In the genomic region with DNA sequence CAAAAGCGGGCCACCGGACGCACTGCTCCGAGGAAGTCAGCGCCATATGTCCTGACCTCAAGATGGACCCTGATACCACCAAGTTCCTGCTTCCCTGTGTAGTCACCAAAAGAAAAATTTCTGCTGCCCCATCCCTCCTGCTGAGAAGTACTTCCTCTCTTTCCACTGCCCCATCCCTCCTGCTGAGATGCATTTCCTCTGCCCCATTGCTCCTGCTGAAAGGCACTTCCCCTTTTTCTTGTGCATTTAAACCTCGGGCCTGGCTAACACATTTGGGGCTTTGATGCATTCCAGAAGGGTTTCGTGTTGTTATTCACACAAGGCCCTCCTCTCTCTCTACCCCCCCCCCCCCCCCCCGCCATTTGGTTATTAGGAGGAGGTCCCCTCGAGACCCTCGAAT, we compare ENCODE assay signal across 23 mouse cellular contexts. TPM values are rescaled to one million over a fixed set of nuclear protein-coding genes. Genes with fewer than 3 reads are reported as not detected.
DNase-seq lines count a peak whose midpoint lies in the region; TF ChIP-seq lines count a peak whose summit lies in the region.
"Not testable (repeated sequence)": the region's sequence is repeated elsewhere in the genome, so short reads cannot be mapped to it uniquely, and the experiment has no call there.
"Had no signal": no experiment of that assay in that cellular context is flagged by ENCODE, and none has a peak within 500 bp of the region (broad histone marks: within the 10 kb centered on the region; RNA-seq: fewer than 3 reads in every experiment).

No protein-coding gene starts in this region.

- not testable (repeated sequence) for H3K9me3 ChIP-seq in ES-E14 (ENCODE audit: control insufficient read depth, insufficient read depth, low read depth, low read length); MEL (replicated peaks; ENCODE audit: insufficient read depth, low read length)

- H3K4me1 ChIP-seq in ES-E14 (ENCODE audit: control insufficient read depth in 2 of 2, insufficient read depth in 2 of 2, low read length in 2 of 2, poor library complexity in 1 of 2); MEL (ENCODE audit: control insufficient read depth in 1 of 2, insufficient read depth in 2 of 2, low read length in 2 of 2): not testable (repeated sequence)

- peak; percentile 19 for DNase-seq in A20 (ENCODE audit: low read depth, low spot score)
- DNase-seq in ES-CJ7 (ENCODE audit: low read depth, low spot score): peak; percentile 69
- DNase-seq in ES-E14 (ENCODE audit: low read depth, low spot score): peak; percentile 7
- peak; percentile 30 for DNase-seq in MEL (ENCODE audit: low read depth, low spot score)
- peak; percentile 6 for DNase-seq in MEL-GATA-1-ER (ENCODE audit: extremely low read depth, low read depth)
- DNase-seq in R1 (ENCODE audit: low read depth, low spot score): peak; percentile 95
- DNase-seq in ZHBTc4 (ENCODE audit: low read depth, low spot score): peak; percentile 59

- TF ChIP-seq EP300 in MEL (IDR thresholded peaks at IDR 0.05; ENCODE audit: low read depth in 1 of 2, low read length in 2 of 2): not testable (repeated sequence)

- not testable (repeated sequence) for H3K27ac ChIP-seq in ES-E14 (ENCODE audit: insufficient read depth, low read depth, low read length, poor library complexity, severe bottlenecking); MEL (ENCODE audit: control insufficient read depth, low read depth, low read length)

- H3K36me3 ChIP-seq in ES-E14 (ENCODE audit: control insufficient read depth, insufficient read depth, low read length, poor library complexity, severe bottlenecking); MEL (ENCODE audit: control insufficient read depth in 1 of 2, insufficient read depth in 2 of 2, low read length in 2 of 2): not testable (repeated sequence)

- H3K79me2 ChIP-seq in MEL (ENCODE audit: control insufficient read depth, insufficient read depth, low read length, poor library complexity): not testable (repeated sequence)

- TF ChIP-seq CTCF in MEL (IDR thresholded peaks at IDR 0.05 in 2 of 3, conservative IDR thresholded peaks at IDR 0.05 in 1 of 3; ENCODE audit: control insufficient read depth in 1 of 3, insufficient read depth in 1 of 3, low read depth in 2 of 3, low read length in 3 of 3, poor library complexity in 1 of 3, severe bottlenecking in 1 of 3): not testable (repeated sequence)

- TF ChIP-seq RAD21 in MEL (IDR thresholded peaks at IDR 0.05; ENCODE audit: low read depth, low read length): not testable (repeated sequence)

- H3K27me3 ChIP-seq in MEL (ENCODE audit: control insufficient read depth in 1 of 2, insufficient read depth in 2 of 2, low read length in 2 of 2): not testable (repeated sequence)

- H3K9ac ChIP-seq in ES-E14 (ENCODE audit: insufficient read depth, low read depth, low read length, poor library complexity, severe bottlenecking); MEL (ENCODE audit: control insufficient read depth, low read depth, low read length, poor library complexity, severe bottlenecking): not testable (repeated sequence)

- TF ChIP-seq POLR2A in MEL (IDR thresholded peaks at IDR 0.05; ENCODE audit: control insufficient read depth in 1 of 2, insufficient read depth in 1 of 2, low read depth in 1 of 2, low read length in 2 of 2, poor library complexity in 1 of 2): not testable (repeated sequence)

- H3K4me3 ChIP-seq in ES-E14 (ENCODE audit: insufficient read depth in 1 of 2, low read depth in 1 of 2, low read length in 2 of 2, poor library complexity in 1 of 2, severe bottlenecking in 1 of 2); MEL (ENCODE audit: control insufficient read depth in 1 of 2, insufficient read depth in 1 of 2, low read depth in 2 of 2, low read length in 2 of 2): not testable (repeated sequence)

- in situ Hi-C loops in ES-E14 (cut with MboI; ENCODE audit: low sequenced_read_pairs in 2 of 2, unreplicated experiment in 2 of 2): not testable (repeated sequence)

RNA-seq across cellular contexts. Expression of a gene that starts 11.2 kb away (rescaled TPM):
- total RNA-seq in ES-E14 (2012; rRNA removed) (not detected in 2 replicates), MEL (2012; rRNA removed) (not detected in 2 replicates)
- polyA plus RNA-seq in MEL (2012; ENCODE audit: insufficient read depth in 1 of 2, insufficient read length in 2 of 2, low read depth in 1 of 2, low replicate concordance in 2 of 2, missing spikeins in 1 of 2): not detected
- total RNA-seq: adrenal gland, adult 18-20 months; adrenal gland, adult 2 months; adrenal gland, adult 8-10 months; adrenal gland, postnatal 14 days; adrenal gland, postnatal 25 days; adrenal gland, postnatal 36 days; CH12.LX; G1E had no signal
- polyA plus RNA-seq: activated CD4-positive, CD25-positive, alpha-beta regulatory T cell, adult 4 months; adrenal gland, adult 2 months; C2C12; CD4-positive, CD25-positive, alpha-beta regulatory T cell, adult 4 months; cerebellum, adult 2 months; G1E; Patski had no signal

RNA-seq across cellular contexts. Expression of a gene that starts 16.2 kb away (rescaled TPM):
- total RNA-seq in ES-E14 (2012; rRNA removed): not detected in 2 replicates
- not detected in 2 replicates for total RNA-seq in MEL (2012; rRNA removed)
- not detected for polyA plus RNA-seq in MEL (2012; ENCODE audit: insufficient read depth in 1 of 2, insufficient read length in 2 of 2, low read depth in 1 of 2, low replicate concordance in 2 of 2, missing spikeins in 1 of 2)
- total RNA-seq: adrenal gland, adult 18-20 months; adrenal gland, adult 2 months; adrenal gland, adult 8-10 months; adrenal gland, postnatal 25 days; adrenal gland, postnatal 36 days; CH12.LX had no signal
- polyA plus RNA-seq: activated CD4-positive, CD25-positive, alpha-beta regulatory T cell, adult 4 months; adrenal gland, adult 2 months; C2C12; CD4-positive, CD25-positive, alpha-beta regulatory T cell, adult 4 months; cerebellum, adult 2 months; G1E; Patski had no signal

RNA-seq across cellular contexts. Expression of a gene that starts 36.8 kb away (rescaled TPM):
- total RNA-seq in ES-E14 (2012; rRNA removed) (not detected in 2 replicates), MEL (2012; rRNA removed) (not detected in 2 replicates)
- polyA plus RNA-seq in MEL (2012; ENCODE audit: insufficient read depth in 1 of 2, insufficient read length in 2 of 2, low read depth in 1 of 2, low replicate concordance in 2 of 2, missing spikeins in 1 of 2): not detected
- total RNA-seq: adrenal gland, adult 18-20 months; adrenal gland, adult 2 months; adrenal gland, adult 8-10 months; adrenal gland, postnatal 10 days; adrenal gland, postnatal 14 days; adrenal gland, postnatal 25 days; adrenal gland, postnatal 36 days; adrenal gland, postnatal 4 days; CH12.LX had no signal
- polyA plus RNA-seq: adrenal gland, adult 2 months; brain, embryonic 14.5 days; C2C12; CD4-positive, CD25-positive, alpha-beta regulatory T cell, adult 4 months; cerebellum, adult 2 months; G1E had no signal

RNA-seq across cellular contexts. Expression of a gene that starts 42.4 kb away (rescaled TPM):
- total RNA-seq in ES-E14 (2012; rRNA removed) (not detected in 2 replicates), MEL (2012; rRNA removed) (not detected in 2 replicates)
- not detected for polyA plus RNA-seq in MEL (2012; ENCODE audit: insufficient read depth in 1 of 2, insufficient read length in 2 of 2, low read depth in 1 of 2, low replicate concordance in 2 of 2, missing spikeins in 1 of 2)
- total RNA-seq: adrenal gland, adult 18-20 months; adrenal gland, adult 2 months; adrenal gland, adult 8-10 months; adrenal gland, postnatal 10 days; adrenal gland, postnatal 14 days; adrenal gland, postnatal 25 days; adrenal gland, postnatal 36 days; adrenal gland, postnatal 4 days; CH12.LX; G1E had no signal
- polyA plus RNA-seq: activated CD4-positive, CD25-positive, alpha-beta regulatory T cell, adult 4 months; adrenal gland, adult 2 months; brain, embryonic 14.5 days; C2C12; CD4-positive, CD25-positive, alpha-beta regulatory T cell, adult 4 months; cerebellum, adult 2 months; G1E; Patski had no signal

RNA-seq across cellular contexts. Expression of a gene that starts 53.4 kb away (rescaled TPM):
- not detected in 2 replicates for total RNA-seq in ES-E14 (2012; rRNA removed)
- total RNA-seq in MEL (2012; rRNA removed): 0.29 and 0.46 TPM in 2 replicates
- under 1 TPM in 1 of 2 experiments, not detected in 1; 0.11 TPM for polyA plus RNA-seq in MEL (2012; ENCODE audit: insufficient read depth in 1 of 2, insufficient read length in 2 of 2, low read depth in 1 of 2, low replicate concordance in 2 of 2, missing spikeins in 1 of 2)
- total RNA-seq: adrenal gland, postnatal 14 days; G1E had no signal
- polyA plus RNA-seq: activated CD4-positive, CD25-positive, alpha-beta regulatory T cell, adult 4 months; adrenal gland, adult 2 months; brain, embryonic 14.5 days; cerebellum, adult 2 months; G1E; Patski had no signal

Comparison
In these comparisons a context has a peak if more than half of its experiments do, and no peak if none do; other contexts are left out.
1. DNase-seq: peak in every context shown above with its lines; median percentile 95 in R1; 69 in ES-CJ7; 59 in ZHBTc4; 30 in MEL; 19 in A20; 7 in ES-E14; 6 in MEL-GATA-1-ER.